Mouse (Mus musculus): ENCODE data around the gene Itprip.

Gene Itprip

GRCm38 (mm10) chr19:47915251-47915650, 3.8 kb downstream of the Itprip start:
- in situ Hi-C loops (cut with MboI, MseI) = no loop called here

GRCm38 (mm10) chr19:47914191-47914590, 4.9 kb downstream of the Itprip start:
- in situ Hi-C loops (cut with MboI, MseI) = no loop called here

- in situ Hi-C loops (cut with MboI, MseI) = no loop called here
Measured at GRCm38 (mm10) chr19:47913344-47913743, 5.8 kb downstream of the Itprip start.

DNA sequence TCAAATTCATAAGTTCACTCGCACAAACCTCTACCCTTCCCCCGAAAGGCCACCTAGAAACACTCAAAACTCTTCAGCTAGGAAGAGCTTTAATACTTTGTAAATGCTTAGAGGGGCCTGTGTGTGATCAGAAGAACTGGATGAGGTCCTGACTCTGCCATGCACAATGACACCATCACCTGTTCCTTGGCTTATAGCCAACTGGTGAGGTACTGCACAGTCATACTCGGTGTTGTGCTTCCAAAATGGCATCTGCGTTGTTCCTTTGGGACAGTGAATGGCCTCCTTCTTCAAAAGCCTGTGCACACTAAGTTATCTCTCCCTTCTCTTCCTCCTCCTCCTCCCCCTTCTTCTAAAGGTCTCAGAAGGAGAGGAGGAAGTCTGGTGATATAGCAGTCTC, 8.3 kb downstream of the Itprip start:
- in situ Hi-C loops (cut with MboI, MseI) = no loop called here

DNA sequence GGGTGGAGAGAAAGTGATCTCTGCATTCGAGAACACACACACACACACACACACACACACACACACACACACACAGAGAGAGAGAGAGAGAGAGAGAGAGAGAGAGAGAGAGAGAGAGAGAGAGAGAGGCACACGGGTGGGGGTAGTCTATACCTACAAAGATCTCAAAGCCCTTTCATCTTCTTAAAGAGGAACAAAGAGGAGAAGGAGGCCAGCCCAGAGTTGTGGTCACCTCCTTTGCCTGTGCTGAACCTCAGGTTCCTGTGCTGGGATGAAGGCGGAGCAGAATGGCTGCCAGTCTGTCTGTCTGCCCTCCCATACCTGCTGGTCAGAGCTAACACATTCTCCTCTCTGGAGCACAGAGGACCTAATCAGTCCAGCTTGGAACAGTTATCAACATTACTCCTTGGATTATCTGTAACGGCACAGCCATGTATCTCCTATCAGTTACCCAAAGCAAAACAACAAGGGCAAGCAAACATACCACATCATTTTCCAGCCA, 8.9 kb downstream of the Itprip start:
- in situ Hi-C loops (cut with MboI, MseI) = no loop called here

- in situ Hi-C loops (cut with MboI, MseI) = no loop called here
Measured at GRCm38 (mm10) chr19:47909387-47910116, 9.5 kb downstream of the Itprip start.

DNA sequence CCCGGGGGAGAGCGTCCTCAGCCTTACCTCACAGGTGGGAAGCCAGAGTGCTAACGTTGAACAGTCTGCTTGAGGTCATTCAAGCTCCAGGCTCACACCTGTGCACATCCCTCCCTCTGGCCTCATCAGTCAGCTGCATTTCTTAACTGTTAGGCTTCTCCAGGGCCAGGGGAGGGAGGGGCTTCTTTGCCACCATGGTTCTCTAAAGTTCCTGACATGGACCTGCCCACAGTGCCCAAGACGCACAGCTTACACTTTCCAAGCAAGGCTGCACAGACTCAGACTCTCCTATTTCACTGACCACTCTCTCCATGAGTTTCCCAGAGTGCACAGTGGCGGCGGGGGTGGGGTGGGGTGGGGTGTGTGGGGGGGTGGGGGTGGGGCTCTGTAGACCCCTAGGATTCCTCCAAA, 10.1 kb downstream of the Itprip start:
- in situ Hi-C loops (cut with MboI, MseI) = no loop called here

GRCm38 (mm10) chr19:47907596-47907995, 11.5 kb downstream of the Itprip start:
- in situ Hi-C loops (cut with MboI, MseI) = no loop called here

GRCm38 (mm10) chr19:47905603-47906002, 13.5 kb downstream of the Itprip start:
- in situ Hi-C loops (cut with MboI, MseI) = no loop called here

GRCm38 (mm10) chr19:47905081-47905480, 14.0 kb downstream of the Itprip start:
- in situ Hi-C loops (cut with MboI, MseI) = no loop called here

GRCm38 (mm10) chr19:47903679-47904078, 15.4 kb downstream of the Itprip start:
- in situ Hi-C loops (cut with MboI, MseI) = no loop called here

DNA sequence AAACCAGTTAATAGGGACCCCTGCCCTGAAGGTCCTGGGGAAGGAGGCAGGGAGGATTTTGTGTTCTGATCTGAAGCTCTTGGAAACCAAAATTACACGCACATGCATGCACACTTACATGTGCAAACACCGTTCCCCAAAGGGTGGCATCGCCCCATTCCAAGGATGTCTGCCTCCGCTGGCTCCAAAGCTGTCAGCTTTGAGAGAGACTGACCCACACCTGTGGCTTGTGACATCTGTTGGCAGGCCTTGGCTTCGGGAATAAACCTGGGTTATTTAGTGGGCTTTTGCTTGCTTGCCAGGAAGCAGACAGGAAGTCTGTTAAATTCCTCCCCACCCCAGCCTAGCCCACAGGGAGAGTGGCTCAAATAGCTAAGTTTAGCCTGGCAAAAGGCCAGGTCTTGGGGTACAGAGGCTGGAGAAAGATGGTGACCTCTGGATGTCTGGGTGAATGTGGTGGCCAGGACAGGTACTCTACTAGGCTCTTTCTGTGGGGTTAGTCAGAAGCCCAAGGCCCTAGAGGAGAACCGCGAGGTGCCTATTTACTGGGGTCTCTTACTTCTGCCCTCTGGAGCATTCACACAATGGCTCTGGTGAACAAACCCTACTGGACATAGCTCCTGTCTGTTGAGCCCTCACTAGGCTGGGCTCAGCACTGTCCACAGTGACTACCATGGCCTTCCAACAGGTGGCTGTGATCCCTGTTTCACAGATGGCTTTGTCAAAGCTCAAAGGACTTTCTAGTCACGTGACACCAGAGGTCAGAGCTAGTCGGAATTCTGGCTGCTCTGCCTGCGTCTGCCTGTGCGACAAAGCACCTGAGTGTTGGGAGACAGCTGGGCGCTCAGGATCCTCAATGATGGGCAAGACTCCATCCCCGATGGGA, 16.5 kb downstream of the Itprip start:
- in situ Hi-C loops (cut with MboI, MseI) = no loop called here

DNA sequence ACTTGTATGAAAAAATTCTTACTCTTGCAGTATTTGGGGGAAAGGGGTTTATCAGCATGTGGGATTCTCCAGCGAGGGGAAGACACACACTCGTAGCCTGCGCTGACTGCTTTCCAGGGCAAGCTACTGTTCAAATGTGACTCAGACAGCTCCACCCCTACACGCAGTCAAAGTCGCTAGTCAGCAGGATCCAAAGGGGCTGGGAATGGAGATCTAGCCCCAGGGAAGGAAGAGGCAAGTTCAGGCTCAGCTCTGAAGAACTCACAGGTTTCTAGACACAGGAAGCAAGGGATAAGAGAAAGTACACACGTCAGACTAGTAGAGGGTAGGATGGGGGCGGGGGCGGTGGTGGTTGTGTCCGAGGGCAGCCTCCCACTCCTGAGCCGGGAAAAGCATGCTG, 18.5 kb downstream of the Itprip start:
- in situ Hi-C loops (cut with MboI, MseI) = no loop called here

DNA sequence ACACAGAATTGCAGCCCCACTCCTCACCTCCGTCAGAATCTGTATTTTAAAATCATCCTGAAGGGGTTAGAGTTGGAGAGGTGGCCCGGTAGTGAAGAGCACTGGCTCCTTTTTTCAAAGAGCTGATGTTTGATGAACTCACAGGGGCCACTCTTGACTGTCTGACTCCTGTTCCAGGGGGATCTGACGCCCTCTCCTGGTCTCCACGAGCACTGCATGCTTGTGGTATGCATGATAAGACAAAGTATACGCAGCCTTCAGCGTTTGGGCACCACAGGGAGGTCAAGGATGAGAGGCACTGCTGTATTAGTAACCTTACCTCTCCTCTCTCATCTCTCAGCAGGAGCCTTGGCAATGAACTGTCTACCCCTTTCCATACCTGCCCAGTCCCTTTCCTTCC, 19.1 kb downstream of the Itprip start:
- in situ Hi-C loops (cut with MboI, MseI) = no loop called here

- in situ Hi-C loops (cut with MboI, MseI) = no loop called here
Measured at GRCm38 (mm10) chr19:47898472-47899079, 20.5 kb downstream of the Itprip start.

DNA sequence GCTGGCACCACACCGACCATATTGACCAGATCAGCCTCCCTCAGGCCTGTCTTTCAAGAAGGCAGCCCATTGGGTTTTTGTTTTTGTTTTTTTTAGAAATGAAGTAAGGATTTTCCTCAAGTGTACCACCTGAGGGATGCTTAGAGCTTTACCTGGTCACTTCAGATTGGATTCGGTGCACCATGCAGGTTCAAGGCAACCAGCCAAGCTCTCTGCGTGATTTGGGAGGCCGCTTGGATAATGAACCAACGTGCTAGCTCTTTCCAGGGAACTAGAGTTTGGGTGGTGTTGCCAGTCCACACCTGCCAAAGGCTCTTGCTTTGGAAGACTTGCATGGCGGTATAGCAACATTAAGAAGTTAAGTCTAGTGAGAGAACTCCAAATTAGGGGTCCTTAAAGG, 26.0 kb downstream of the Itprip start:
- in situ Hi-C loops (cut with MboI, MseI) = no loop called here

- in situ Hi-C loops (cut with MboI, MseI) = no loop called here
Measured at GRCm38 (mm10) chr19:47891562-47892312, 27.4 kb downstream of the Itprip start.

DNA sequence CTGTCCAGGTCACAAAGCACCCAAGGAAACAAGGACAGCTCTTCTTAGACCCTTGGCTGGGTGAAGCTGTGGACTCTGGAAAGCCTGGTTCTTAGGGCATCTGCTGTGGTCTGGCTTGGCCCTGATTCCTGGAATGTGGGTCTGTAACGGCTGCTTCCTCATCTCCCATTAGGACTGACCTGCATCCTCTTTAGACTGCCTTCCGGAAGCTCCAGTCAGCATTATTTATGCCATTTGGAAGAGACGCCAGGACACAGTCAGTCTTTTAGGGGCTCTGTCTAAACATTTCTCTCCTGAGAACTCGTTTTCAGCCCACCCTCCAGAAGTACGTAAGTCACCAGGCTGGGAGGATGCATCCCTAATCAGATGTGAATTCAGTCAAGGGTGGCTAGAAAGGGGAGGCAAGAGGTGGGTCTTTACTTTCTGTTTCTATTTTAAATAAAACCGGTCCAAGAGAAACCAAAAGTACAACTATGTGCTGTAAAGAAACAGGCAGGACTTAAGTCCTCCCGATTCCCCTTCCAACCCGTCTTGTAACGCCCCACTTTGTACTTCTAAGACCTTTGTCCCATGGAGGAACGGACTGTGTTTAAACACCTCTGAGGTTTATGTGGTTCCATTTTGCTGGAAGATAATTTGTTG, 28.5 kb downstream of the Itprip start:
- in situ Hi-C loops (cut with MboI, MseI) = no loop called here

- in situ Hi-C loops (cut with MboI, MseI) = no loop called here
Measured at GRCm38 (mm10) chr19:47888037-47888436, 31.1 kb downstream of the Itprip start.

- in situ Hi-C loops (cut with MboI, MseI) = no loop called here
Measured at GRCm38 (mm10) chr19:47887417-47887816, 31.7 kb downstream of the Itprip start.

- in situ Hi-C loops (cut with MboI, MseI) = no loop called here
Measured at GRCm38 (mm10) chr19:47886617-47887016, 32.5 kb downstream of the Itprip start.
